Mouse (Mus musculus): ENCODE measurements around the gene Sdhb. TPM values are rescaled to one million over a fixed set of nuclear protein-coding genes. Genes with fewer than 3 reads are reported as not detected.
A peak's percentile ranks its signal among the peaks of the same experiment; 100 is the strongest.

Sdhb gene
- polyA plus RNA-seq (2015; fragmentation: Nextera tagmentation; extraction: Ambion mirVana) = 442 and 447 TPM in 2 replicates

- Histone ChIP-seq H3K4me1 (peaks cover 49% of the 10 kb centered on the region), H3K4me3 (peak within 1 kb of the TSS; percentile 89), H3K4me2 (peak within 1 kb of the TSS; percentile 79), H3K36me3 (replicated peaks) (no peaks in the 10 kb centered on the region), H3K27ac (peak within 1 kb of the TSS; percentile 91), H3K9ac (peak within 1 kb of the TSS; percentile 93), H3K27me3 (replicated peaks) (no peaks in the 10 kb centered on the region), H3K9me3 (no peaks in the 10 kb centered on the region)
- ATAC-seq (replicated peaks) = peak; percentile 93
- WGBS = 2% methylated on average over 37 of the region's 37 CpGs
These were observed at the start of gene Sdhb for GRCm38 (mm10) chr4:140960781-140961466. Sdhb (plus strand) TSS chr4:140961203.

GRCm38 (mm10) chr4:140911416-140911815 lies 49.6 kb upstream of the Sdhb start:
- Histone ChIP-seq H3K9ac (no peak overlapping the region), H3K4me1 (peaks cover 1% of the 10 kb centered on the region), H3K27me3 (replicated peaks) (peaks cover 17% of the 10 kb centered on the region; the same call in 1 of the 2 replicates), H3K4me3 (no peak overlapping the region), H3K9me3 (no peaks in the 10 kb centered on the region), H3K4me2 (no peak overlapping the region), H3K27ac (no peak overlapping the region), H3K36me3 (replicated peaks) (no peaks in the 10 kb centered on the region)
- 90% methylated on average over 9 of the region's 9 CpGs for WGBS
- ATAC-seq (replicated peaks) = no peak

- WGBS = 87% methylated on average over 10 of the region's 10 CpGs
- Histone ChIP-seq H3K4me2 (no peak overlapping the region), H3K9ac (no peak overlapping the region), H3K27me3 (replicated peaks) (0 out of 2 replicates have a peak, but pooled peaks cover 8% of the 10 kb centered on the region), H3K4me1 (no peaks in the 10 kb centered on the region), H3K4me3 (no peak overlapping the region), H3K36me3 (replicated peaks) (no peaks in the 10 kb centered on the region), H3K27ac (no peak overlapping the region), H3K9me3 (no peaks in the 10 kb centered on the region)
- no peak for ATAC-seq (replicated peaks)
These were observed 48.7 kb upstream of the Sdhb start for GRCm38 (mm10) chr4:140912271-140912833.

GRCm38 (mm10) chr4:140913565-140913964 lies 47.4 kb upstream of the Sdhb start:
- H3K4me2 ChIP-seq = no peak overlapping the region
- H3K27me3 ChIP-seq (replicated peaks) = 0 out of 2 replicates have a peak, but pooled peaks cover 5% of the 10 kb centered on the region
- H3K9me3 ChIP-seq = no peaks in the 10 kb centered on the region
- H3K27ac ChIP-seq = no peak overlapping the region
- ATAC-seq (replicated peaks) = no peak
- H3K9ac ChIP-seq = no peak overlapping the region
- no peak overlapping the region for H3K4me3 ChIP-seq
- H3K36me3 ChIP-seq (replicated peaks) = no peaks in the 10 kb centered on the region
- 95% methylated on average over 9 of the region's 9 CpGs for WGBS
- H3K4me1 ChIP-seq = no peaks in the 10 kb centered on the region

- Histone ChIP-seq H3K4me3 (no peak overlapping the region), H3K27ac (no peak overlapping the region), H3K9ac (no peak overlapping the region), H3K36me3 (replicated peaks) (no peaks in the 10 kb centered on the region), H3K27me3 (replicated peaks) (no peaks in the 10 kb centered on the region), H3K4me2 (no peak overlapping the region), H3K9me3 (no peaks in the 10 kb centered on the region), H3K4me1 (no peaks in the 10 kb centered on the region)
- no peak for ATAC-seq (replicated peaks)
- WGBS = 43% methylated on average over 6 of the region's 6 CpGs
These were observed 46.3 kb upstream of the Sdhb start for GRCm38 (mm10) chr4:140914731-140915131.

- H3K27me3 ChIP-seq (replicated peaks) = no peaks in the 10 kb centered on the region
- H3K27ac ChIP-seq = no peak overlapping the region
- WGBS = 81% methylated on average over 3 of the region's 3 CpGs
- no peaks in the 10 kb centered on the region for H3K36me3 ChIP-seq (replicated peaks)
- no peak overlapping the region for H3K9ac ChIP-seq
- no peak for ATAC-seq (replicated peaks)
- H3K4me1 ChIP-seq = no peaks in the 10 kb centered on the region
- H3K4me2 ChIP-seq = no peak overlapping the region
- H3K4me3 ChIP-seq = no peak overlapping the region
- H3K9me3 ChIP-seq = no peaks in the 10 kb centered on the region
These were observed 45.8 kb upstream of the Sdhb start for GRCm38 (mm10) chr4:140915235-140915634.

GRCm38 (mm10) chr4:140916296-140916695 lies 44.7 kb upstream of the Sdhb start:
- no peaks in the 10 kb centered on the region for H3K9me3 ChIP-seq
- no peak overlapping the region for H3K4me2 ChIP-seq
- H3K27me3 ChIP-seq (replicated peaks) = no peaks in the 10 kb centered on the region
- no peak overlapping the region for H3K4me3 ChIP-seq
- H3K9ac ChIP-seq = no peak overlapping the region
- H3K27ac ChIP-seq = no peak overlapping the region
- WGBS = 92% methylated on average over 5 of the region's 5 CpGs
- no peaks in the 10 kb centered on the region for H3K36me3 ChIP-seq (replicated peaks)
- no peaks in the 10 kb centered on the region for H3K4me1 ChIP-seq
- no peak for ATAC-seq (replicated peaks)

- H3K9ac ChIP-seq = no peak overlapping the region
- H3K27me3 ChIP-seq (replicated peaks) = no peaks in the 10 kb centered on the region
- no peak overlapping the region for H3K4me3 ChIP-seq
- no peak for ATAC-seq (replicated peaks)
- H3K4me2 ChIP-seq = no peak overlapping the region
- no peak overlapping the region for H3K27ac ChIP-seq
- H3K4me1 ChIP-seq = no peaks in the 10 kb centered on the region
- H3K9me3 ChIP-seq = no peaks in the 10 kb centered on the region
- 91% methylated on average over 9 of the region's 9 CpGs for WGBS
- no peaks in the 10 kb centered on the region for H3K36me3 ChIP-seq (replicated peaks)
These were observed 43.6 kb upstream of the Sdhb start for GRCm38 (mm10) chr4:140917451-140917850.

- Histone ChIP-seq H3K36me3 (replicated peaks) (no peaks in the 10 kb centered on the region), H3K27me3 (replicated peaks) (no peaks in the 10 kb centered on the region), H3K4me1 (no peaks in the 10 kb centered on the region), H3K27ac (no peak overlapping the region), H3K4me2 (no peak overlapping the region), H3K9ac (no peak overlapping the region), H3K4me3 (no peak overlapping the region), H3K9me3 (no peaks in the 10 kb centered on the region)
- ATAC-seq (replicated peaks) = no peak
- 80% methylated on average over 11 of the region's 11 CpGs for WGBS
These were observed 40.8 kb upstream of the Sdhb start for GRCm38 (mm10) chr4:140919974-140920836.

GRCm38 (mm10) chr4:140922508-140922907 lies 38.5 kb upstream of the Sdhb start:
- no peaks in the 10 kb centered on the region for H3K27me3 ChIP-seq (replicated peaks)
- H3K27ac ChIP-seq = no peak overlapping the region
- no peaks in the 10 kb centered on the region for H3K36me3 ChIP-seq (replicated peaks)
- no peaks in the 10 kb centered on the region for H3K9me3 ChIP-seq
- H3K4me2 ChIP-seq = no peak overlapping the region
- no peak for ATAC-seq (replicated peaks)
- no peaks in the 10 kb centered on the region for H3K4me1 ChIP-seq
- WGBS = 86% methylated on average over 5 of the region's 5 CpGs
- H3K9ac ChIP-seq = no peak overlapping the region
- H3K4me3 ChIP-seq = no peak overlapping the region

GRCm38 (mm10) chr4:140925648-140926047 lies 35.4 kb upstream of the Sdhb start:
- Histone ChIP-seq H3K27ac (no peak overlapping the region), H3K9ac (no peak overlapping the region), H3K36me3 (replicated peaks) (no peaks in the 10 kb centered on the region), H3K27me3 (replicated peaks) (no peaks in the 10 kb centered on the region), H3K4me1 (0 out of 2 replicates have a peak, but pooled peaks cover 3% of the 10 kb centered on the region), H3K4me2 (no peak overlapping the region), H3K4me3 (no peak overlapping the region), H3K9me3 (no peaks in the 10 kb centered on the region)
- ATAC-seq (replicated peaks) = no peak
- WGBS = 86% methylated on average over 8 of the region's 8 CpGs

GRCm38 (mm10) chr4:140928349-140928748 lies 32.7 kb upstream of the Sdhb start:
- Histone ChIP-seq H3K4me1 (0 out of 2 replicates have a peak, but pooled peaks cover 3% of the 10 kb centered on the region), H3K27ac (no peak overlapping the region), H3K9ac (no peak overlapping the region), H3K36me3 (replicated peaks) (no peaks in the 10 kb centered on the region), H3K27me3 (replicated peaks) (no peaks in the 10 kb centered on the region), H3K9me3 (no peaks in the 10 kb centered on the region), H3K4me2 (no peak overlapping the region), H3K4me3 (no peak overlapping the region)
- WGBS = 80% methylated on average over 9 of the region's 9 CpGs
- ATAC-seq (replicated peaks) = no peak
